Mouse (Mus musculus): ENCODE results near the gene Bcl11b. TPM values are rescaled to one million over a fixed set of nuclear protein-coding genes. Genes with fewer than 3 reads are reported as not detected.

Bcl11b gene
- total and polyA plus RNA-seq, 3 experiments = not detected

DNA sequence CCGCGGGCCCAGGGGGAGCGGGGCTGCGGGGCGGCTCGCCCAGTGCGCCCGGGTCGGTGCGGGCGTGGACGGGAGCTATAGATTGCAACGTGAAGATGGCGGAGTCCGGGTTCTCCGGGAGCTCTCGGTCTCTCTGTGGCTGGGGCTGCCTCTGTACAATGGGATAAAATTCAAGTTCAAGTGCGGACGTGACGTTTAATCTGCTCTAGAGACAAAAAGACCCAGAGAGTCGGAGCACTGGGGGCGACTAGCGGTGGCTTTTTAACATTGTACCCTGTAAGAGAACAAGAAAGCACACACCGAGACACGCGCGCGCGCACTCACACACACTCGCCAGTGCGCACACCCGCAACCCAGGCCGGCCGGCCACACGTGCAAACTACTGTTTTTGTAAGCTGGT, 526 bp upstream of the Bcl11b start:
- in situ Hi-C loops (cut with MboI; ENCODE audit: low pct_ligation_motif_present, low pct_unique_long_range_greater_than_20kb, low sequenced_read_pairs) = no loop called here
- Histone ChIP-seq H3K9me3 (replicated peaks; ENCODE audit: low read length) (peaks cover 76% of the 10 kb centered on the region), H3K79me2 (replicated peaks; ENCODE audit: control insufficient read depth, extremely low read depth, insufficient read depth, poor library complexity, severe bottlenecking) (no peaks in the 10 kb centered on the region), H3K27me3 (replicated peaks) (no peaks in the 10 kb centered on the region), H3K27ac (ENCODE audit: insufficient read depth, low read depth) (no peak overlapping the region), H3K4me2 (ENCODE audit: insufficient read depth, low read depth, poor library complexity, severe bottlenecking) (no peak overlapping the region), H3K36me3 (replicated peaks in 1 of 2; ENCODE audit: control insufficient read depth in 1 of 2, insufficient read depth in 1 of 2, low read length in 1 of 2) (no peaks in the 10 kb centered on the region), H3K9ac (ENCODE audit: insufficient read depth, low read depth) (no peak overlapping the region), H3K4me3 (replicated peaks in 1 of 3; ENCODE audit: low read depth in 2 of 3, low read length in 2 of 3, poor library complexity in 1 of 3) (no peak overlapping the region), H3K4me1 (ENCODE audit: control insufficient read depth in 1 of 2, insufficient read depth in 2 of 2) (no peaks in the 10 kb centered on the region)
- TF ChIP-seq KAT2A (IDR thresholded peaks at IDR 0.05; ENCODE audit: insufficient replicate concordance, low read length) (no peak), SMC3 (IDR thresholded peaks at IDR 0.05; ENCODE audit: low read depth, low read length) (no peak), JUN (IDR thresholded peaks at IDR 0.05; ENCODE audit: insufficient read depth, low read depth, low read length) (no peak), USF1 (IDR thresholded peaks at IDR 0.05; ENCODE audit: low read depth, low read length) (no peak), MAFK (IDR thresholded peaks at IDR 0.05; ENCODE audit: insufficient replicate concordance, low read length) (no peak), EP300 (IDR thresholded peaks at IDR 0.05; ENCODE audit: low read length) (no peak), MEF2A (IDR thresholded peaks at IDR 0.05; ENCODE audit: borderline replicate concordance, low read depth, low read length) (no peak), RCOR1 (conservative IDR thresholded peaks at IDR 0.05; ENCODE audit: low read depth, low read length) (no peak), GABPA (IDR thresholded peaks at IDR 0.05; ENCODE audit: insufficient replicate concordance, low read depth, low read length) (no peak), PAX5 (IDR thresholded peaks at IDR 0.05; ENCODE audit: low read length) (no peak), ETS1 (conservative IDR thresholded peaks at IDR 0.05; ENCODE audit: low read depth, low read length) (no peak), ELF1 (IDR thresholded peaks at IDR 0.05; ENCODE audit: low read depth, low read length) (no peak), E2F4 (IDR thresholded peaks at IDR 0.05; ENCODE audit: insufficient replicate concordance, low read depth, low read length) (no peak), RAD21 (IDR thresholded peaks at IDR 0.05; ENCODE audit: low read depth, low read length) (no peak), MYC (IDR thresholded peaks at IDR 0.05; ENCODE audit: low read depth, low read length) (no peak), CHD2 (IDR thresholded peaks at IDR 0.05; ENCODE audit: low read length) (no peak), ZKSCAN1 (IDR thresholded peaks at IDR 0.05; ENCODE audit: borderline replicate concordance, low read depth, low read length) (no peak)
- dilution Hi-C loops (cut with MboI; ENCODE audit: extremely low pct_ligation_motif_present, extremely low pct_unique_long_range_greater_than_20kb, low sequenced_read_pairs) = no loop called here
- DNase-seq (ENCODE audit: extremely low read depth) = no peak

DNA sequence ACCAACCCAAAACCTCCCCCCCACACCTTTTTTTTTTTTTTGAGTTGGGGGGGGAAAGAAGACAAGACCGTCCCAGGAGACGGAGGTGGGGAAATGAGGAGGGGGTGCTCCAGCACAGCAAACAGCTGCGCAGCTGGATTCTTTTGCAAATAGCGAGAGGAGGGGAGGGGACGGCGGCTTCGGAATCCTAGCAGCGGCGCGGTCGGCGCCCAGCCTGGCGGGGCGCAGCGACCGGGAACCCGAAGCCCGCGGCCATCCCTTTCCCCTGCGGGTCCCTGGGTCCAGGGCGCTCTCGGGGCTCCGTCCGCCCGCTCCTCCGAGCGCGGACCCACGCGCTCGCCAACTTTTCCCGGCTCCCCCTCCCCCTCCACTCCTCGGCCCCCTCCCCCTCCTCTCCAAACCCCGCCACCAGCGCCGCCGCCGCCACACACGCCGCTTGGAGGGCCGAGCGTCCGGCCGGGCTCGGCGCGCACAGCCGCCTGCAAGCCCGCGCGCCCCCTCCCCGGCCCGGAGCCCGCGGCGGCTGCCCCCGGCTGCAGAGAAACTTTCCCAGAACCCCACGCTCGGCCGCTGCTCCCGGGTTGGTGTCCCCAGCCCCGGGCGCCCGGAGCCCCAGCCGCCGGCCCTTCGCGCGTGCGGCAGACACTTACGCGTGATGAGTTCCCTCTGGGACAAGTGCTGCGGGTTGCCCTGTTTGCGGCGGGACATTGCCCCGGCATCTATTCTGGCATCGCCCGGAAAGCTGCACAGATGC, 789 bp downstream of the Bcl11b start:
- dilution Hi-C loops (cut with MboI; ENCODE audit: extremely low pct_ligation_motif_present, extremely low pct_unique_long_range_greater_than_20kb, low sequenced_read_pairs) (no loop called here), in situ Hi-C loops (cut with MboI; ENCODE audit: low pct_ligation_motif_present, low pct_unique_long_range_greater_than_20kb, low sequenced_read_pairs) (no loop called here)
- TF ChIP-seq MAX (IDR thresholded peaks at IDR 0.05; ENCODE audit: low read length) (no peak), BHLHE40 (IDR thresholded peaks at IDR 0.05; ENCODE audit: low read depth, low read length) (no peak), SMC3 (IDR thresholded peaks at IDR 0.05; ENCODE audit: low read depth, low read length) (no peak)
- H3K27me3 ChIP-seq (replicated peaks) = no peaks in the 10 kb centered on the region
- DNase-seq (ENCODE audit: extremely low read depth) = no peak
- no peak overlapping the region for H3K27ac ChIP-seq (ENCODE audit: insufficient read depth, low read depth)
- H3K9ac ChIP-seq (ENCODE audit: insufficient read depth, low read depth) = no peak overlapping the region
- H3K9me3 ChIP-seq (replicated peaks; ENCODE audit: low read length) = peaks cover 76% of the 10 kb centered on the region
- H3K79me2 ChIP-seq (replicated peaks; ENCODE audit: control insufficient read depth, extremely low read depth, insufficient read depth, poor library complexity, severe bottlenecking) = no peaks in the 10 kb centered on the region
- H3K4me1 ChIP-seq (ENCODE audit: control insufficient read depth in 1 of 2, insufficient read depth in 2 of 2) = no peaks in the 10 kb centered on the region
- H3K4me3 ChIP-seq (replicated peaks in 1 of 3; ENCODE audit: low read depth in 2 of 3, low read length in 2 of 3, poor library complexity in 1 of 3) = no peak overlapping the region
- H3K4me2 ChIP-seq (ENCODE audit: insufficient read depth, low read depth, poor library complexity, severe bottlenecking) = no peak overlapping the region
- no peaks in the 10 kb centered on the region for H3K36me3 ChIP-seq (replicated peaks in 1 of 2; ENCODE audit: control insufficient read depth in 1 of 2, insufficient read depth in 1 of 2, low read length in 1 of 2)
